Mouse (Mus musculus): ENCODE results near the gene Rbbp4. TPM values are rescaled to one million over a fixed set of nuclear protein-coding genes. Genes with fewer than 3 reads are reported as not detected.

Rbbp4 gene
- total and polyA plus RNA-seq, 3 experiments: 16.8 to 70.7 (median 67.0) TPM

DNA sequence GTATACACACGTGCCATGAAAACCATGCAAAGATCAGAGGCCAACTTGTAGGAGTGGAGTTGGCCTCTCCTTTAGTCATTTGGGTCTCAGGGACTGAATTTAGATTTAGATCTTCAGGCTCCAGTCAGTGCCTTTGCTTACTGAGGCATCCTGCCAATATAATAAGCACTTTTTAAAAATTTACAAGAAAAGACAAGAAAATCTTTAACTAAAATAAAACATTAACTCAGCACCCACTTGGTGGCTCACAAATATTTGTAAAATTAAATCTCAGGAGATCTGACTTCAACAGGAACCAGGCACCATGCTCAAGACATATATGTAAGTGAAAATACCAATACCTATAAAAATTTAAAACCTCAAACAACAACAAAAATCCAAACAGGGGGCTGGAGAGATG, 14.3 kb downstream of the Rbbp4 start:
- no peak for DNase-seq
- no peak for TF ChIP-seq CTCF (IDR thresholded peaks at IDR 0.05)
- no peak for TF ChIP-seq EP300 (IDR thresholded peaks at IDR 0.05; ENCODE audit: insufficient read depth, low read depth, low read length)
- no peak for TF ChIP-seq POLR2A (IDR thresholded peaks at IDR 0.05; ENCODE audit: insufficient read depth, low read depth, low read length)
- Histone ChIP-seq H3K9ac (ENCODE audit: low read depth, low read length) (no peak overlapping the region), H3K4me1 (ENCODE audit: control insufficient read depth, insufficient read depth, low read length) (peaks cover 3% of the 10 kb centered on the region), H3K79me2 (replicated peaks; ENCODE audit: control insufficient read depth, insufficient read depth, low read length) (no peaks in the 10 kb centered on the region), H3K36me3 (ENCODE audit: control insufficient read depth, insufficient read depth, low read length) (peaks cover 19% of the 10 kb centered on the region), H3K27me3 (ENCODE audit: control insufficient read depth, insufficient read depth, low read length) (no peaks in the 10 kb centered on the region), H3K27ac (no peak overlapping the region), H3K4me3 (no peak overlapping the region)
- WGBS: 76% methylated on average over 1 of the region's 1 CpGs
- intact Hi-C loops (cut with DNase I): no loop called here

DNA sequence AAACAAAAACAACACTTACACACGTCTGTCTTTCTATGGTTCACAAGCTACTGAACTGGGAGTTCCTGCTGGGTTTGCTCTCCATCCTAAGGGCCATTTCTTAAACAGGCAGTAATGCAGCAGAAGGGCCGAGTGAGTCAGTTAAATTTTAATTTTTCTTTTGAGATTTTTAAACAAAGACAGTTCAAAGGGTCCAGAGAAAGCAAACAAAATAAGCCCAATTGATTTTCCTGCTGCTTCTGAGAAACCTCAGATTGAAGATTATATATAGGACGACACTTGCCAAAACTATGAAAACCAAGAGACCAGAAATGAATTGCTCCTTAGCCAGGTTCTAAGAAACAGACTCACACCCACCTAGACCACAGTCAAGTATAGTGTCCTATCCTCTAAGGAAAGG, 21.3 kb downstream of the Rbbp4 start:
- no peak for DNase-seq
- Histone ChIP-seq H3K9ac (ENCODE audit: low read depth, low read length) (no peak overlapping the region), H3K79me2 (replicated peaks; ENCODE audit: control insufficient read depth, insufficient read depth, low read length) (no peaks in the 10 kb centered on the region), H3K4me1 (ENCODE audit: control insufficient read depth, insufficient read depth, low read length) (no peaks in the 10 kb centered on the region), H3K36me3 (ENCODE audit: control insufficient read depth, insufficient read depth, low read length) (peaks cover 8% of the 10 kb centered on the region), H3K4me3 (no peak overlapping the region), H3K27ac (no peak overlapping the region), H3K27me3 (ENCODE audit: control insufficient read depth, insufficient read depth, low read length) (no peaks in the 10 kb centered on the region)
- TF ChIP-seq EP300 (IDR thresholded peaks at IDR 0.05; ENCODE audit: insufficient read depth, low read depth, low read length) (no peak), CTCF (IDR thresholded peaks at IDR 0.05) (no peak), POLR2A (IDR thresholded peaks at IDR 0.05; ENCODE audit: insufficient read depth, low read depth, low read length) (no peak)
- intact Hi-C loops (cut with DNase I): no loop called here
- WGBS: 77% methylated on average over 3 of the region's 3 CpGs

DNA sequence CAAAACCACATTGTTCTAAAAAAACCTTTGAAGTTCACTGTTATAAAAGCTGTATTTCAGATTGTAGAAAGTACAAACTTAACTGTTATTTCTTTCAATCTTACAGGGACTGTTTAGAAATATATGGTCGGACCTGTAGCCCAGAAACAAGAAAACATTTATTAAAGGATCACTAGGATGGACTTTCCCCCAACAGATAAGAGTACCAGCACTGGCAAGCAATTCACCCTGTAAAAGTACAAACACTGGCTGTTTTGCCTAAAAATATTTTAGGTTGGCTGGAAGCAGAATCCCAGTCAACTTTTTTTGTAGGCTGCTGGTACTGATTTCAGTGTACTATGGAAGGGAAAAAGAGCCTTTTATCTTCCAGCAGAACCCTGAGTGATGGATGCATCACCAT, 27.2 kb downstream of the Rbbp4 start:
- no peaks in the 10 kb centered on the region; the same call in none of the 2 replicates for H3K4me1 ChIP-seq (ENCODE audit: control insufficient read depth, insufficient read depth, low read length)
- no peak overlapping the region for H3K27ac ChIP-seq
- 90% methylated on average over 1 of the region's 1 CpGs for WGBS
- no peaks in the 10 kb centered on the region for H3K27me3 ChIP-seq (ENCODE audit: control insufficient read depth, insufficient read depth, low read length)
- H3K36me3 ChIP-seq (ENCODE audit: control insufficient read depth, insufficient read depth, low read length): peaks cover 4% of the 10 kb centered on the region
- intact Hi-C loops (cut with DNase I): no loop called here
- no peak overlapping the region for H3K9ac ChIP-seq (ENCODE audit: low read depth, low read length)
- no peak for TF ChIP-seq EP300 (IDR thresholded peaks at IDR 0.05; ENCODE audit: insufficient read depth, low read depth, low read length)
- DNase-seq: no peak
- no peak overlapping the region for H3K4me3 ChIP-seq
- no peaks in the 10 kb centered on the region for H3K79me2 ChIP-seq (replicated peaks; ENCODE audit: control insufficient read depth, insufficient read depth, low read length)

DNA sequence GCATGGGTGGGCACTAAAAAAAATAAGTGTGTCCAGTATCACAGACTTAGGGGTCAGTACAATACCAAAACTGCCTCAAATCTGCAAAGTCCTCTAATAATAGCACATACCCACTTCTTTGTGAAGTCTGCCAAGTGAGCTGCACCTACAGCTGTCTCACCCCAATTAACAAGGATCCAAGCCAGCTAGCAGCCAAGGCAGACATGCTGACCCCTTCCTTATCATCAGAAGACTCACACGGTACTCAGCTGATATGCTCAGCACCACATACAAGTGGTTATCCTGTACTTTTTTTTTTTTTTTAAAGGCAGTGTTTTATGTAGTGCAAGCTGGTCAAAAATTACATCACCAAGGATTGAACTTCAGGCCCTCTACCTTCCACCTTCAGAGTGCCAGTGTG, 30.9 kb downstream of the Rbbp4 start:
- intact Hi-C loops (cut with DNase I): no loop called here
- 17% methylated on average over 1 of the region's 1 CpGs for WGBS
- peaks cover 4% of the 10 kb centered on the region for H3K36me3 ChIP-seq (ENCODE audit: control insufficient read depth, insufficient read depth, low read length)
- H3K79me2 ChIP-seq (replicated peaks; ENCODE audit: control insufficient read depth, insufficient read depth, low read length): no peaks in the 10 kb centered on the region
- no peaks in the 10 kb centered on the region; the same call in none of the 2 replicates for H3K4me1 ChIP-seq (ENCODE audit: control insufficient read depth, insufficient read depth, low read length)
- no peak overlapping the region for H3K27ac ChIP-seq
- H3K9ac ChIP-seq (ENCODE audit: low read depth, low read length): no peak overlapping the region
- no peak overlapping the region for H3K4me3 ChIP-seq
- TF ChIP-seq CTCF (IDR thresholded peaks at IDR 0.05) (no peak), POLR2A (IDR thresholded peaks at IDR 0.05; ENCODE audit: insufficient read depth, low read depth, low read length) (no peak), EP300 (IDR thresholded peaks at IDR 0.05; ENCODE audit: insufficient read depth, low read depth, low read length) (no peak)
- no peaks in the 10 kb centered on the region for H3K27me3 ChIP-seq (ENCODE audit: control insufficient read depth, insufficient read depth, low read length)
- no peak for DNase-seq

DNA sequence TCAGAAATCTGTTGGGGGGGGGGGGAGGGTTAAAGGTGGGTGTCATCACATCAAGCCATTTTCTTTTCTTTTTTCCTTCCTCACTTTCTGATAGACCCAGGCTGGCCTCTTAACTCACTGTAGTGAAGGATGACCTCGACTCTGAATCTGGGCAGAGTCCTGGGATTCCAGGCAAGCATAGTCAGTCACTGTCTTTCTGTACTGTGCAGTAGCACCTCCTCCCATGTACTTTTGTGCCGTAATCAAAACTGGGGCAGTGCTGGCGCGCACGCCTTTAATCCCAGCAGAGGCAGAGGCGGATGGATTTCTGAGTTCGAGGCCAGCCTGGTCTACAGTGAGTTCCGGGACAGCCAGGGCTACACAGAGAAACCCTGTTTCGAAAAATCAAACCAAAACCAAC, 31.4 kb downstream of the Rbbp4 start:
- 74% methylated on average over 9 of the region's 9 CpGs for WGBS
- no peak overlapping the region for H3K9ac ChIP-seq (ENCODE audit: low read depth, low read length)
- no peak overlapping the region for H3K4me3 ChIP-seq
- DNase-seq: no peak
- peaks cover 4% of the 10 kb centered on the region for H3K36me3 ChIP-seq (ENCODE audit: control insufficient read depth, insufficient read depth, low read length)
- no peaks in the 10 kb centered on the region for H3K79me2 ChIP-seq (replicated peaks; ENCODE audit: control insufficient read depth, insufficient read depth, low read length)
- intact Hi-C loops (cut with DNase I): no loop called here
- no peaks in the 10 kb centered on the region for H3K27me3 ChIP-seq (ENCODE audit: control insufficient read depth, insufficient read depth, low read length)
- H3K4me1 ChIP-seq (ENCODE audit: control insufficient read depth, insufficient read depth, low read length): no peaks in the 10 kb centered on the region; the same call in none of the 2 replicates
- H3K27ac ChIP-seq: no peak overlapping the region
- no peak for TF ChIP-seq POLR2A (IDR thresholded peaks at IDR 0.05; ENCODE audit: insufficient read depth, low read depth, low read length)
- no peak for TF ChIP-seq EP300 (IDR thresholded peaks at IDR 0.05; ENCODE audit: insufficient read depth, low read depth, low read length)
- no peak for TF ChIP-seq CTCF (IDR thresholded peaks at IDR 0.05)

DNA sequence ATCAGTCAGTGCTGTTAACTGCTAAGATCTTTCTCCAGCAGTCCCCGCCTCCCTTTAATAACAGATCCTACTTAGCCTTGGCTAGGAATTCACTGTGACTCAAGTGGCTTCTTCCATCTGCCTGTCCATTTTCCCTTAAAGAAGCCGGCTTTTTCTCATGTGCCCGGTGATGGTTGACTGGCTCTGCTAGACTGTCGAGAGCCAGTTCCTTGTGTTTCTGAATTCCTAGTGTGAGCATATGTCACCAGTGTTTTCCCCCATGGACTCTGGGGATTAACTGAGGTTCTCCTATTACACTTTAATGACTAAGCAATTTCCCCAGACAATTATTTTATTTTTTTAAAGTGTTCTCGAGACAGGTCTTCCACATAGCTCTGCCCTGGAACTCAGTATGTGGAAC, 31.8 kb downstream of the Rbbp4 start:
- intact Hi-C loops (cut with DNase I): no loop called here
- Histone ChIP-seq H3K4me1 (ENCODE audit: control insufficient read depth, insufficient read depth, low read length) (peaks cover under 1% of the 10 kb centered on the region), H3K27ac (no peak overlapping the region), H3K79me2 (replicated peaks; ENCODE audit: control insufficient read depth, insufficient read depth, low read length) (no peaks in the 10 kb centered on the region), H3K4me3 (no peak overlapping the region), H3K36me3 (ENCODE audit: control insufficient read depth, insufficient read depth, low read length) (peaks cover 4% of the 10 kb centered on the region), H3K27me3 (ENCODE audit: control insufficient read depth, insufficient read depth, low read length) (no peaks in the 10 kb centered on the region), H3K9ac (ENCODE audit: low read depth, low read length) (no peak overlapping the region)
- no peak for DNase-seq
- TF ChIP-seq EP300 (IDR thresholded peaks at IDR 0.05; ENCODE audit: insufficient read depth, low read depth, low read length) (no peak), CTCF (IDR thresholded peaks at IDR 0.05) (no peak), POLR2A (IDR thresholded peaks at IDR 0.05; ENCODE audit: insufficient read depth, low read depth, low read length) (no peak)
- WGBS: 68% methylated on average over 5 of the region's 5 CpGs
